Mouse (Mus musculus): ENCODE measurements around the gene Pfdn6. TPM values are rescaled to one million over a fixed set of nuclear protein-coding genes. Genes with fewer than 3 reads are reported as not detected.

Gene Pfdn6
- polyA plus RNA-seq (2017; shearing (Covaris generic)) = 100 TPM

DNA sequence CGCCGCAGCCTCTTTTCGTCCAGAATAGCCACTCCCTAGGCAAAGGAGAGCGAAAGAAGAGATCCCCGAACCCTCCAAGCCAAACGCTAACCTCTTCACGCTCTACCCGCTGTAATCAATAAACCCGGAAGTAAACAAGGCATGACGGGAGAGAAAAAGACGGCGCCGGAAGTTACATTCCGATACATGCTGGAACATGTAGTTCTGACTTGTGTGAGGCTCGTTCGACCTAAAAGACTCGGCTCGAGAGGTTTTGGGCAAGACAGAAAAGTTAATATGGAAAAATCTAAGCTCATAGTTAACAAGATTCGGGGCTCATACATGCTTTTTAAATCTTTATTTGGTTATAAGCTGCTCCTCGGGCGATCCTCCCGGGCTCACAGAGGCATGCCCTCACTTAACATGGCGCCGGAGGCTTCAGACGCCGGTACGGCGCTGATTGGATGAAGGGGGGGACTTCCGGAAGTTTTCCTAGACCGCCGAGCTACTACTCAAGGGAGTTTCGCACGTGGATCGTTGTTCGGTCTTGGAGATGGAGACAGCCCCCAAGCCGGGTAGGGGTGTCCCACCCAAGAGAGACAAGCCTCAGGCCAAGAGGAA, at the start of gene Pfdn6, which contains the start of gene Wdr46:
Pfdn6 (minus strand) TSS at position 138 of the 600 bp plus-strand sequence.
Wdr46 (plus strand) TSS at position 455 of the 600 bp plus-strand sequence.

DNA sequence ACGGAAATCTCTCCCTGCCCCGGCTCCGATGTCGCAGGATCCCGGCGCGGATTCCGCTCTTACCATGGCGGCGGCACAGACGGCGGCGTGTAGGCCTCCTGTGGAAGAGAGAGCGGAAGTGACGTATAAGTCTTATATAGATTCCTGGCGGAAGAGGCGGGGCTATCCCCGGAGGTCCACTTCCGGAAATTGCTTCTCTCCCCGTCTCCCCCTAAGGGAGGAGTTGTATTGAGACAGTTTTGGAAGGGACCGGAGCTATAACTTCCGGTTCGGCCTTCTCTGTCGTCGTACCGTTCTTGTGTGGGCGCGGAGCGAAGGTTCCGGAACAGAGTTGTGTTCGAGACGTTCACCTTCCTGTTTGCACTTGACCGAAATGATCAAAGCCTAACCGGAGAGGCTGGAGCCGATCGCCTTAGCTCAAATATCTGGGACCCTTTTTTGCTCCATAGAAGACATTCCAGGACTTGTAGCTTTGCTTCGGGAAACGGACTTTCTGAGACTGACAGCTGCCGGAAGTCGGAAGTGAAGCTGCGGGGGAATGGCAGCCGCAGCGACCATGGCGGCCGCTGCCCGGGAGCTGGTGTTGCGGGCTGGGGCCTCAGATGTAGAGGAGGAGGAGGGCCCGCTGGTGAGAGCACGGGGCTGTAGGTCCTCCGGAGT, 15.5 kb upstream of the Pfdn6 start, which contains the start of the genes Vps52 and Rps18:
Vps52 (plus strand) TSS at position 258 of the 660 bp plus-strand sequence.
Rps18 (minus strand) TSS at position 447 of the 660 bp plus-strand sequence.

DNA sequence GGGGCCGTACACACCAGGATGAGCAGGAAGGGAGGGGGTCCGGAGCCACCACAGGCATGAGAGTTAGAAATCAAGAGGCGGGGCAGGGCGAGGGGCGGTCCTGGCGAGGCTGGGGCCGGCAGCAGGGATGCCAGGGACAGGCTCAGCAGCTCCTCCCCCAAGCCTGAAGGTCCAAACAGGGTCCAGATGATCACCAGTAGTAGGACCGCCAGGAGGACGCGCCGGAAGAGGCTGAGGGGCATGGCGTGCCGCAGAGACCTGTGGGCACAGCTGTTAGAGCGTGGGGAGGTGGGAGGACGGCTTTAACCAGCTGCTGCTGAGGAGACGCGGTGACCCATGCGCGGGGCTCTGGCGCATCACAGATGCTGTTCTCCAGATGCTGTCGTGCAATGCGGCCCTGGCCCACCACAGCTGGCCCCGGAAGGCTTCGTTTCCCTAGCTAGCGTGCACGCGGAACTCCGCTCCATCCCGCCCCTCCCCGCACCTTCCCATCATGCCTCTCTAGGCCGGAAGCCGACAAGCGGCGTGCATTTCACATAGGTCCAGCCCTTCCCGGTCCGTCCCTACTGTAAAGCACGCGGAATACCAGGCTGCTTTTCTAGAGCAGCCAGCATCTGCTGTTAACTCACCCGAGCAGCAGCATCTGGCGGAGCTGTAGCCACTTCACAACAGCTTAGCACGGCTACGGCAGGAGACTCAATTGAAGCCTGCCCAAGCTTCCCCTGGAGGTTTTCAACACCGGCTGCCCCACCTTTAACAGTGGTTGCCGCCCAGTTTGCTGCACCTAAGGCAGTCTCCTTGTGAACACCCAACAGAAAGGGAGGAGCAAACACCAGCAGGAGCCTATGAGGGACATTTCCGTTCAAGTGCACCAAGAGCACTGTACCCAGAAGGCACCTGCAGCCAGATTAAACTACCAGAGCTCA, 11.1 kb upstream of the Pfdn6 start, which contains the start of gene B3galt4:
B3galt4 (minus strand) TSS at position 468 of the 926 bp plus-strand sequence.

DNA sequence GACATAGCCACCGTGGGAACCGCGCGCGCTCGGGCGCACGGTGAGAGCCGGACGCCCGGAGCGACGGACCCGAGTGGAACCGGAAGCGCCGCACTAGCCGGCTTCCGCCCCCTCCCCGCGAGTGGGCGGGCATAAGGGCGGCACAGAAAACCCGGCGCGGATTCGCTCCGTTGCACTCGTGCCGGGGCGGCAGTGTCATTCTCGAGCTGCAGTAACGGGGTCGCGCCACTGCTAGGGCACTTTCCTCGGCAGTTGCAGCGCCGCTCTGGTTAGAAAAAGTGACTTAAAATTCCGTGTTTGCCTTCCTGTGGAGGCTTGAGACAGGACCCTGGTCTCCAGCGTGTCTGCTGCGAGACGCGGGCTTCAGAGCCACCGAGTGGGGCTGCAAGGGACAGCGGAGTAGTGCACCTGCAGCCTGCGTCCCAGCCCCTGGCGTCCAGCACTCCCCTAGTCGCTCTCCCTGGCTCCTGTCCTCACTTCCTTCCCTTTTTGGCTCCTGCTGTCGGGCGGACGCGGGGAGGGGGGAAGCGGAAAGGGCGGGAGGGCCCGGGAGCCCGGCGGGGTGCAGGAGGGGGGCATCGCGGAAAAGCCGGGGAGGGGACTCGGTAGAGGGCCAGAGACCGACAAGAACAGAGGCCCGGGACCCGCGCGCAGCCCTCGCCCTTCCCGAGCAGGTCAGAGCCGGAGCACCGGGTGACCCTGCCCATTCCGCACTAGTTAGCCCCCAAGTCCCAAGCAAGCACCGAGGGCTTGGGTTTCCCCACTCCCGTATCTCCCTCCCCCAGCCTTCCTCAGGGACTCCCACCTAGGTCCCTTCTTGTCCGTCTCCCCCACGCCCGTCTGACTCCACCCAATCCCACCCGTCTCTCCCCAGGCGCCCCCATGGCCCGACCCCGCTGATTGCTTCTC, 10.5 kb downstream of the Pfdn6 start, which contains the start of gene Rgl2:
Rgl2 (plus strand) TSS at position 173 of the 909 bp plus-strand sequence.

DNA sequence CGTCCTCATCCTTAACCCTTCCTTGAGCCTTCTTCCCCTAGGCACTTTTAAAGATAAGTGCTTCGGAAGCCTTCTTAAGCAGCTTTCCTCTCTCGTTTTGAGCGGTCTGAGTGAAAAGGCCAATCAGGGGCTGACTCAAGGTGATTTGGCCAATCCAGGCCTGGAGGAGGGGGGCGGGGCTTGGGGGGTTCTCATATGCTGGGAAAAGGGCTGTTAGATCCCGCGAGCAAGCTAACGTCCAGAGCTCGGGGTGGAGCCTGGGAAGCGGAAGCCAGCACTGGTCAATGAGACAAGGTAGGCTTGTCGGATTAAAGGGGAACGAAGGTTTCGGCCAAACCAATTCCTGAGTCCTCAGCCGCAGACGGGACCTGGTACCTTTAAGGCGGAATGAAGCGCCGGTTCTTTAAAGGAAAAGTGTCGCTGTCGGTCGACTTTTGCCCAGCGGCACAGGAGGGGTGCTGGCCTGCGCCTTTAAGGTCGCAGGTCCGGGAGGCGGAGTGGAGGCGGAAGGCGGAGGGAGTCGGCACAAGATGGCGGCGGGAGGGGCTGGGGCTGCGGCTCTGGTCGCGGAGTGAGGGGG, 24.4 kb downstream of the Pfdn6 start, which contains the start of the genes Tapbp and Zbtb22:
Tapbp (plus strand) TSS at position 229 of the 580 bp plus-strand sequence.
Zbtb22 (plus strand) TSS at position 234 of the 580 bp plus-strand sequence.

DNA sequence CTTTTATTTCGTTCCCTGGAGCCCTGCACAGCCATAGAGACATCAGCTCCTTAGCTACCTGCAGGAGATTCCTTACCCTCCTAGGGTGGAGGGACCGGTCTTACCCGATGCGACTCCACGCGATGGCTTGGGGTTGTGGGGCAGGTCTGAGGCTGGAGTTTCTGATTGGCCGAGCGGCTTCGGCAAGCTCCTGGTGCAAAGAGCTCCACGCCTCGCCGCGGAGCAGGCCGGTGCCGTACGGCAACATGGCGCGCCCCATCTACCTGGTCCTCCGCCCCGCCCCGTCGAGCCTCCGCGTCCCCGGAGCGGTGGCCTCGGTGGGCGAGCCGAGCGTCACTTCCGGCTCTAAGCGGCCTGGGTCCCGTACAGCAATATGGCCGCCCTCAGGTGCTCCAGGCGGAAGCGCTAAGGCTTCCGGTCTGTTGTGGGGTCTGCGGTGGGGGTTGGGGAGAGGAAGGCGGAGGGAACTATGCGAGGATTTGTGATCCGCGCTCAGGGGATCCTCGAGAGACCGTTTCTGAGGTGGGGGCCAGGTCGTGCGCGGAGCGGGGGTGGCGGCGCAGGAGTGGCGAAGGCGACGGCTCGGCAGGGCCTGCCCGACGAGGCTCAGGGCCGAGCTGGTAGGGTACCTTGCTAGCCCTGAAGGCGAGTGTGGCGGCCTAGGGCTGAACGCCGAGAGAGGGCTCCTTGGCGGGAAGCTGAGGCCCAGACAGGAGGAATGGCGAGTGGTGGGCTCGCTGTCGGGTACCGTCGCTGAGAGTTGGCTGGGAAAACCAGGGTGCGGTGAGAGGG, 30.9 kb downstream of the Pfdn6 start, which contains the start of gene Daxx:
Daxx (plus strand) TSS at position 338 of the 792 bp plus-strand sequence.

DNA sequence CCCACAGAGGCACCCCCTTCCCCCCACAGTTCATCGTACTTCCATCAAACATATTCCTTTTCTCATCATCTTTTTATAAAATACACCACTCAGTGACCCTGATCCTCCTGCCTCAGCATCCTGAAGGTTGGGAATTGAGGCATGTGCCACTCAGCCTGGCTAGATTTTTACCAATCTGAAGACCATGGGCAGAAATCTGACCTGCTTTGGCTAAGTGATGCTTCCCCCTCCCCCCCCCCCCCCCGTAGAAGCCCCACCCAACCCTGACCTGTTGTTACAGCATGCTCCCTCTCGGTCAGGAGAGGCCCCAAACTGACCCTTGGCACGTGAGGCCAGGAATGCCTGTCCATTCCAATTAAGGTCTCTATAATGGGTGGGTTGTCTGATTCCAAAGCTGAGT, 35.3 kb downstream of the Pfdn6 start, which contains the start of gene Platr17:
Platr17 (plus strand) TSS at position 301 of the 400 bp plus-strand sequence.

DNA sequence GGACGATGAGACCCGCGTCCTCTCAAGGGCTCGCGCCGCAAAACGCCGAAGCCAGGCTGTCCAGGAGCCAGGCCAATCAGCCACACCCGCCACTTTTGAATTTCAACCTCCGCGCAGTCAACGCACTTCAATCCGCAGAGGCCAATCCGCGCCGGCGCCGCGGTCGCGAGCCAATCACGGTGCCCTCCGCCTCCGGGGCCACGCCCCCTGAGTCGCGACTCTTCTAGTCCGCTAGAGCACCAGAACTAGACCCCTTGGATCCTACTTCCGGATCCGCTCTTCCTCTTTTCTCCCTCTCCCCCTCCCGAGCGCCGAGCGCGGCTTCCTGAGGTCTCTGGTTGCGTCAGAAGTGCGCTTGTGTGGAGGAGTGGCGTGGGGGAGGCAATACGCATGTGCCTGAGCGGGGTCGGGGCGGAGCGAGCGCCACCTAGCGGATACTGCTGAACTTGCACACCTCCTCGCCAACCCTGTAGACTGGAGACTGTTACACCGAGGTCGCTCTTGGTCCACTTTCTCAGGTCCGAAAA, 49.5 kb downstream of the Pfdn6 start, which contains the start of gene Kifc1:
Kifc1 (minus strand) TSS at position 129 of the 527 bp plus-strand sequence.

Other genes starting within 250 kb of the Pfdn6 start
- 90.7 TPM for gene March2, start 221.7 kb downstream of the Pfdn6 start, polyA plus RNA-seq (2017; shearing (Covaris generic))
- gene Rab11b, start 179.8 kb downstream of the Pfdn6 start, polyA plus RNA-seq (2017; shearing (Covaris generic)) = 330 TPM
- 0.50 TPM for gene Angptl4, start 158.5 kb downstream of the Pfdn6 start, polyA plus RNA-seq (2017; shearing (Covaris generic))
- 2.5 TPM for gene Kank3, start 129.8 kb downstream of the Pfdn6 start, polyA plus RNA-seq (2017; shearing (Covaris generic))
- 1,419 TPM for gene Rps28, start 115.8 kb downstream of the Pfdn6 start, polyA plus RNA-seq (2017; shearing (Covaris generic))
- gene Ndufa7, start 115.8 kb downstream of the Pfdn6 start, polyA plus RNA-seq (2017; shearing (Covaris generic)) = 194 TPM
- 13.0 TPM for gene Cd320, start 97.3 kb downstream of the Pfdn6 start, polyA plus RNA-seq (2017; shearing (Covaris generic))
- not detected for gene Gm7029, start 66.5 kb downstream of the Pfdn6 start, polyA plus RNA-seq (2017; shearing (Covaris generic))
- gene Kifc1, start 49.7 kb downstream of the Pfdn6 start, polyA plus RNA-seq (2017; shearing (Covaris generic)) = 1.0 TPM
- 3.7 TPM for gene Platr17, start 35.2 kb downstream of the Pfdn6 start, polyA plus RNA-seq (2017; shearing (Covaris generic))
- gene Daxx, start 30.9 kb downstream of the Pfdn6 start, polyA plus RNA-seq (2017; shearing (Covaris generic)) = 105 TPM
- gene Tapbp, start 24.4 kb downstream of the Pfdn6 start, polyA plus RNA-seq (2017; shearing (Covaris generic)) = 322 TPM
- gene Zbtb22, start 24.4 kb downstream of the Pfdn6 start, polyA plus RNA-seq (2017; shearing (Covaris generic)) = 17.5 TPM
- 145 TPM for gene Rgl2, start 10.8 kb downstream of the Pfdn6 start, polyA plus RNA-seq (2017; shearing (Covaris generic))
- gene Wdr46, start 317 bp upstream of the Pfdn6 start, polyA plus RNA-seq (2017; shearing (Covaris generic)) = 60.9 TPM
- gene B3galt4, start 11.1 kb upstream of the Pfdn6 start, polyA plus RNA-seq (2017; shearing (Covaris generic)) = 27.2 TPM
- gene Vps52, start 15.5 kb upstream of the Pfdn6 start, polyA plus RNA-seq (2017; shearing (Covaris generic)) = 53.7 TPM
- 3,154 TPM for gene Rps18, start 15.7 kb upstream of the Pfdn6 start, polyA plus RNA-seq (2017; shearing (Covaris generic))
- gene H2-K1, start 60.0 kb upstream of the Pfdn6 start, polyA plus RNA-seq (2017; shearing (Covaris generic)) = 11,864 TPM
- gene Ring1, start 84.3 kb upstream of the Pfdn6 start, polyA plus RNA-seq (2017; shearing (Covaris generic)) = 36.4 TPM
- gene H2-Ke6, start 87.7 kb upstream of the Pfdn6 start, polyA plus RNA-seq (2017; shearing (Covaris generic)) = 306 TPM
- 136 TPM for gene Slc39a7, start 91.3 kb upstream of the Pfdn6 start, polyA plus RNA-seq (2017; shearing (Covaris generic))
- 128 TPM for gene Rxrb, start 91.5 kb upstream of the Pfdn6 start, polyA plus RNA-seq (2017; shearing (Covaris generic))
- gene Col11a2, start 99.1 kb upstream of the Pfdn6 start, polyA plus RNA-seq (2017; shearing (Covaris generic)) = 4.4 TPM
- 5.4 TPM for gene H2-Oa, start 152.0 kb upstream of the Pfdn6 start, polyA plus RNA-seq (2017; shearing (Covaris generic))
- 32.5 TPM for gene H2-DMa, start 179.2 kb upstream of the Pfdn6 start, polyA plus RNA-seq (2017; shearing (Covaris generic))
- 299 TPM for gene Brd2, start 182.3 kb upstream of the Pfdn6 start, polyA plus RNA-seq (2017; shearing (Covaris generic))
- 0.63 TPM for gene H2-DMb2, start 203.0 kb upstream of the Pfdn6 start, polyA plus RNA-seq (2017; shearing (Covaris generic))
- 0.27 TPM for gene H2-DMb1, start 212.7 kb upstream of the Pfdn6 start, polyA plus RNA-seq (2017; shearing (Covaris generic))
- gene Tap1, start 247.2 kb upstream of the Pfdn6 start, polyA plus RNA-seq (2017; shearing (Covaris generic)) = 226 TPM
- gene Psmb9, start 247.4 kb upstream of the Pfdn6 start, polyA plus RNA-seq (2017; shearing (Covaris generic)) = 228 TPM

All from naive thymus-derived CD4-positive, alpha-beta T cell, adult 5 months (primary cell).